Mouse (Mus musculus) T-cell, adult 2 months (primary cell): ENCODE results near the gene 4931400O07Rik.

Source experiments
- DNase-seq: peaks from one replicate; pipeline ENCODE4 v3.0.0; 2022; ENCODE audit warnings: low spot score

Gene 4931400O07Rik

GRCm38 (mm10) chrX:62467691-62468090, at the start of gene 4931400O07Rik:
Gene 4931400O07Rik (plus strand): TSS chrX:62467991.
- no peak for DNase-seq
